Mouse (Mus musculus) ES-Bruce4 (cell line): Measurements from ENCODE around the gene Krtap5-5.
"Not testable (repeated sequence)": the region's sequence is repeated elsewhere in the genome, so short reads cannot be mapped to it uniquely, and the experiment has no call there.

ENCODE experiments used
- CTCF ChIP-seq: IDR thresholded peaks from one replicate; pipeline ENCODE4 v1.8.1; 2011; ENCODE audit warnings: low read depth, low read length
- POLR2A ChIP-seq: IDR thresholded peaks from one replicate; pipeline ENCODE4 v1.8.1; 2011; ENCODE audit warnings: low read length; ENCODE audit not compliant: insufficient read depth

GRCm38 (mm10) chr7:142278183-142278582 is 48.4 kb upstream of the Krtap5-5 start:
- not testable (repeated sequence) for TF ChIP-seq POLR2A
- peak; percentile 61 for TF ChIP-seq CTCF
